Mouse (Mus musculus) erythroblast, embryonic 14.5 days (primary cell): ENCODE measurements around the gene Arl5c.

ENCODE experiments used
- GATA1 ChIP-seq: IDR thresholded peaks from 2 replicates; pipeline ENCODE4 v1.6.1; 2012; ENCODE audit warnings: low read length, inconsistent platforms, mixed read lengths
- TAL1 ChIP-seq: IDR thresholded peaks from 3 replicates; pipeline ENCODE4 v1.6.1; 2012; ENCODE audit warnings: low read length, inconsistent platforms, mixed read lengths

GRCm38 (mm10) chr11:97967114-97967513 lies 28.9 kb downstream of the Arl5c start:
- TF ChIP-seq GATA1: no peak
- no peak for TF ChIP-seq TAL1
